Mouse (Mus musculus) small intestine, adult 2 months (tissue): ENCODE measurements around the gene Vps37c. TPM values are rescaled to one million over a fixed set of nuclear protein-coding genes. Genes with fewer than 3 reads are reported as not detected.

Experiments used
- H3K27ac ChIP-seq: fragments of 200-500 bp; 2 replicates; pipeline ENCODE4 v1.5.1; 2012; ENCODE audit warnings: low read depth, low read length, control low read depth, inconsistent platforms; ENCODE audit not compliant: insufficient read depth
- H3K27me3 ChIP-seq: fragments of 200-500 bp; 2 replicates; pipeline ENCODE4 v1.6.1; 2012; ENCODE audit warnings: mild to moderate bottlenecking, moderate library complexity, low read length, inconsistent platforms; ENCODE audit not compliant: control insufficient read depth, insufficient read depth
- H3K36me3 ChIP-seq: fragments of 200-500 bp; 2 replicates; pipeline ENCODE4 v1.6.1; 2012; ENCODE audit warnings: mild to moderate bottlenecking, low read length, control low read depth, inconsistent platforms; ENCODE audit not compliant: control insufficient read depth, insufficient read depth
- H3K4me1 ChIP-seq: fragments of 200-500 bp; 2 replicates; pipeline ENCODE4 v1.6.1; 2012; ENCODE audit warnings: low read length, inconsistent platforms, mixed read lengths; ENCODE audit not compliant: control insufficient read depth, insufficient read depth, insufficient read length
- H3K4me3 ChIP-seq: fragments of 200-500 bp; 2 replicates; pipeline ENCODE4 v1.5.1; 2012; ENCODE audit warnings: low read depth, mild to moderate bottlenecking, control low read depth, inconsistent platforms, low read length, moderate library complexity
- CTCF ChIP-seq: fragments of 200-500 bp; IDR thresholded peaks from 2 replicates; pipeline ENCODE4 v1.5.1; 2012; ENCODE audit warnings: low read depth, mild to moderate bottlenecking, control low read depth, inconsistent platforms, low read length, moderate library complexity, mixed read lengths; ENCODE audit not compliant: insufficient replicate concordance, insufficient read length; ENCODE audit errors: extremely low read depth
- POLR2A ChIP-seq: fragments of 200-500 bp; IDR thresholded peaks from 2 replicates; pipeline ENCODE4 v1.6.1; 2012; ENCODE audit warnings: low read depth, mild to moderate bottlenecking, control low read depth, inconsistent platforms, low read length, moderate library complexity
- WGBS: fragments of 180-500 bp; shearing (Covaris S2); methylation state at CpG from one replicate; pipeline ENCODE4 v1.1.7; 2018; 5-methylcytosine and 5-hydroxymethylcytosine counted together
- polyA plus RNA-seq: library from polyadenylated mRNA; depleted of rRNA; stranded (reverse); fragments of >200 nt; gene quantifications from 2 replicates; pipeline ENCODE4 v1.2.3, GENCODE M21; 2012

The Vps37c gene
- polyA plus RNA-seq, 1 experiment: 37.6 TPM

DNA sequence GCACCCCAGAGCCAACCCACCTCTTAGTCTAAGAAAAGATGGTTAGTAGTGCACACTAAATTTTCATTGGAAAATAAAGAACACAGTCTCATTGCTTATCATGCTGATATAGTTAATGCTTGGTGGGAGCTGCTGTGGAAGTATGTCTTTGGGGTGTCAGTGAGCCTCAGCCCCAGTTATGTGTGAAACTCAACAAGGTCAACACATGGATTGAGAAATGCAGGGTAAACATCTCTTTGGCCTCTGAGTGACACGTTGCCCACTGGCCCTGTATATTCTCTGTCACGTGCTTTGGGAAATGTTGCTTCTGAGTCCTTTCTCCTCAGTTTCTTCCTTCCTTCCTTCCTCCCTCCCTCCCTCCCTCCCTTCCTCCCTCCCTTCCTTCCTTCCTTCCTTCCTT, 30.1 kb upstream of the Vps37c start:
- Histone ChIP-seq H3K36me3 (no peaks in the 10 kb centered on the region), H3K4me3 (no peak overlapping the region), H3K27me3 (no peaks in the 10 kb centered on the region), H3K27ac (peak overlapping the region; percentile 96), H3K4me1 (peaks cover 33% of the 10 kb centered on the region; the same call in 1 of the 2 replicates)
- TF ChIP-seq POLR2A (no peak), CTCF (no peak)
- 68% methylated on average over 2 of the region's 2 CpGs for WGBS

- peaks cover 31% of the 10 kb centered on the region; the same call in 1 of the 2 replicates for H3K4me1 ChIP-seq
- WGBS: 89% methylated on average over 5 of the region's 5 CpGs
- no peak overlapping the region for H3K4me3 ChIP-seq
- H3K27me3 ChIP-seq: no peaks in the 10 kb centered on the region
- H3K36me3 ChIP-seq: no peaks in the 10 kb centered on the region
- TF ChIP-seq CTCF: no peak
- TF ChIP-seq POLR2A: no peak
- H3K27ac ChIP-seq: no peak overlapping the region
Measured at GRCm38 (mm10) chr19:10661373-10661772, 27.2 kb upstream of the Vps37c start.

DNA sequence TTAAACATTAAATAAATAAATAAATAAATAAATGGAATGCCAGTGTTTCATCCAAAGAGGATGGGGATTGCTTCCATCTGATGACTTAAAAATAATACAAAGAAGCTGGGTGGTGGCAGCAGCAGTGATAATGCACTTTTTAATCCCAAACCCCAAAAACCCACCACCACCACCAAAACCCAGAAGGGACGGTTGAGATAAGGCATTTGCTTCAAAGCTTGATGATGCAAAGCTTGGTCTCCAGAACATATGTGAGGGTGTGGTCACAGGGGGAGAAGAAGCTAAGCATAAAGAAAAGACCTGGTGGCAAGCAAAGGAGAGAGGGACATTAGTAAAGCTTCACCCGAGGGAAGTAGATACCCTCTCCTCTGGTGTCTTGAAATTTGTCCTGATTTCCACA, 26.6 kb upstream of the Vps37c start:
- Histone ChIP-seq H3K36me3 (no peaks in the 10 kb centered on the region), H3K27ac (no peak overlapping the region), H3K4me3 (no peak overlapping the region), H3K27me3 (no peaks in the 10 kb centered on the region), H3K4me1 (peaks cover 27% of the 10 kb centered on the region; the same call in 1 of the 2 replicates)
- 87% methylated on average over 2 of the region's 2 CpGs for WGBS
- no peak for TF ChIP-seq POLR2A
- no peak for TF ChIP-seq CTCF

DNA sequence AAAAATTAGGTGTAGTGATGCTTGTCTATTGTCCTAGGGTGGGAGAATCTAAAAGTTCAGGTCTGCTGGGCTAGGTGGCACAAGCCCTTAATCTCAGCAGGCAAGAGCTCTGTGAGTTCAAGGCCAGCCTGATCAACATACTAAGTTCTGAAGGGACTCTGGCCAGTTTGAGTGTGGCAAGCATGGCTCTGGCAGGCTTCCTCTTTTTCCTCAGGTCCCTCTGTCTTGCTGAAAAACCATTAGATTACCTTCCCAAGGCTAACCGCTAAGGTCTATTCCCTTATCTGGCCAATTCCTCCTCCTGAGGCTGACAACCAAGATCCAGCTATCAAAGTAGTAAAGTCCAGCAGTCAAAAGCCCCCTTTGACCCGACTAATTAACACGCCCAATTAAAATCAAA, 25.9 kb upstream of the Vps37c start:
- Histone ChIP-seq H3K27ac (0 out of 2 replicates have a peak overlapping the region, but pooled peaks have one; percentile 13), H3K27me3 (no peaks in the 10 kb centered on the region), H3K4me1 (peaks cover 23% of the 10 kb centered on the region; the same call in 1 of the 2 replicates), H3K36me3 (no peaks in the 10 kb centered on the region), H3K4me3 (no peak overlapping the region)
- TF ChIP-seq CTCF: no peak
- TF ChIP-seq POLR2A: no peak
- WGBS: 16% methylated on average over 3 of the region's 3 CpGs

DNA sequence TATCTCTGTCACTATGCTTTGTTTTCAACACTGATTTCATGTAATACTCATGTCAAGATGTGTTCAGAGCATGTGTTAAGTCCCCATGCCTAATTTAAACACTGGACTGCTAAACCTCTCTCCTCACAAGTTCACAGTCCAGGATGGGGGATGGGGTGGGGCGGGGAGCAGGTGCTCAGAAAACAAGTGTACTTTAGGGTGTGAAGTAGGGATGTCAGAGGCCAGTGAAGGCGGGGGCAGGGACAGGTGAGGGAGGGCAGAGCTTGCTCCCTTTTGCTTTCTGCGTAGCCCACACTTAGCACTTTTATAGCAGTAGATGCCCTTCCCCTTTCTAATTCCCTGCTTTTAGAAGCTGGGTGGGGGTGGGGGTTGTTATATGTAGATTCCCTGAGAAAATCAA, 23.4 kb upstream of the Vps37c start:
- 20% methylated on average over 3 of the region's 3 CpGs for WGBS
- Histone ChIP-seq H3K27ac (no peak overlapping the region), H3K27me3 (no peaks in the 10 kb centered on the region), H3K36me3 (no peaks in the 10 kb centered on the region), H3K4me3 (no peak overlapping the region), H3K4me1 (peaks cover 7% of the 10 kb centered on the region; the same call in 1 of the 2 replicates)
- no peak for TF ChIP-seq CTCF
- TF ChIP-seq POLR2A: no peak

DNA sequence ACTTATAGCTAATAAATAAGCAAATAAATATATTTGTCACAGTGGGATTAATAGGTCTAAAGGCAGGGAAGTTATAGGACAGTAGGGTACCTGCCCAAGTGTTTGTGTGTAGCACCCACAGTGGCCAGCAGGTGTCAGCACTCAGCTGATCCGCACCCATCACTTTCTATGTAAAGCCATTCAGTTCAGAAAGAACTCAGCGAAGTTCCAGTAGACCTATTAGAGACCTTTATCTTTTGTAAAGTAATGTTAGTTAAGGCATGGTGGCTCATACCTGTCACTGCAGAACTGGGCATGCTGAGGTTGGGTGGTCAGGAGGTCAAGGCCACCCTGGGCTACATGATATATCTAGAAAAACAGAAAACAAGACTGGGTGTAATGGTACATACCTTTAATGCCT, 23.0 kb upstream of the Vps37c start:
- Histone ChIP-seq H3K36me3 (no peaks in the 10 kb centered on the region), H3K4me1 (peaks cover 7% of the 10 kb centered on the region; the same call in 1 of the 2 replicates), H3K27ac (no peak overlapping the region), H3K4me3 (no peak overlapping the region), H3K27me3 (no peaks in the 10 kb centered on the region)
- peak; percentile 90; the same call in 1 of the 2 replicates for TF ChIP-seq CTCF
- TF ChIP-seq POLR2A: no peak
- WGBS: 3% methylated on average over 2 of the region's 2 CpGs

- no peak overlapping the region for H3K4me3 ChIP-seq
- peaks cover 10% of the 10 kb centered on the region; the same call in 1 of the 2 replicates for H3K4me1 ChIP-seq
- 70% methylated on average over 4 of the region's 4 CpGs for WGBS
- H3K36me3 ChIP-seq: no peaks in the 10 kb centered on the region
- TF ChIP-seq CTCF: no peak
- no peak for TF ChIP-seq POLR2A
- no peaks in the 10 kb centered on the region for H3K27me3 ChIP-seq
- H3K27ac ChIP-seq: no peak overlapping the region
Measured at GRCm38 (mm10) chr19:10671319-10671718, 17.2 kb upstream of the Vps37c start.
